Mouse (Mus musculus): ENCODE measurements around the gene Hoxd8.

Gene Hoxd8

DNA sequence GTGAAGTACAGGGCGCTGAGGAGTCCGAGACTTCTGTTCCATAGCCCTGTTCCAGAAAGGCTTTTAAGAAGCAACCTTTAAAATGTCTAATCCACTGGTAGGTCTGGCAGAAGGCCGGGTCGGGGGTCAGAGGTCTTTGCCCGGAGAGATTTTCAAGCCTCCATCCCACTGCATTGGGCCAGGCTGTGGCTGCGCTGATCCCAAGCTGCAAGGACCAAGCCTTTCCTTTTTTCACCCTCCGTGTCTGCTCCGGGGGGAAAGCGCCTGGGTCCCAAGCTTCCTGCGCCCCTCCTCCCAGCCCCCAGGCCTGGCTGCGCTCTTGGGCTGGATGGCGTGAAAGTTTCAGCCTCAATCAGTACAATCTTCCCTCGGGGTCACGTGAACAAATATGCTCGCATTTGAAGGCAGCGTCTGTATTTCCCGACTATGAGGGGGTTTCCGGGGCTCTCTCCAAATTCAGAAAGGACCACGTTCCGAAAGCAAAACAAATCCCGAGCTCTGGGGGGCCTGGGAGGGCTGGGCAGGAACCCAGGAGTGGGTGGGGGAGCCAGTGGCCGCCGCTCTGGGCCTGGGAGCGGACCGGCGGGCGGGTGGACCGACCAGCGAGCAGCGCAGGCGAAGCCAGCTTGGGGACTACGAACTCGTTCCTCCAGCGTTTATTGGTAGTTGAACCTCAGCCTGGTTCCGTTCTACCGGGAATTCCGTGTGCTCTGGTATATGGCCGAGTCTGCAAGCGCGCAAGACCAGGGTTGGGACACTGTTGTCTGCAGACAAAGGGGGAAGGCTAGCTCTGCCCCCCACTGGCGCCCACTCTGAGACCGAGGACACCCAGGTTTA lies 31.7 kb downstream of the Hoxd8 start:
- DNase-seq: peak in 1 of 2 experiments; percentile 17

DNA sequence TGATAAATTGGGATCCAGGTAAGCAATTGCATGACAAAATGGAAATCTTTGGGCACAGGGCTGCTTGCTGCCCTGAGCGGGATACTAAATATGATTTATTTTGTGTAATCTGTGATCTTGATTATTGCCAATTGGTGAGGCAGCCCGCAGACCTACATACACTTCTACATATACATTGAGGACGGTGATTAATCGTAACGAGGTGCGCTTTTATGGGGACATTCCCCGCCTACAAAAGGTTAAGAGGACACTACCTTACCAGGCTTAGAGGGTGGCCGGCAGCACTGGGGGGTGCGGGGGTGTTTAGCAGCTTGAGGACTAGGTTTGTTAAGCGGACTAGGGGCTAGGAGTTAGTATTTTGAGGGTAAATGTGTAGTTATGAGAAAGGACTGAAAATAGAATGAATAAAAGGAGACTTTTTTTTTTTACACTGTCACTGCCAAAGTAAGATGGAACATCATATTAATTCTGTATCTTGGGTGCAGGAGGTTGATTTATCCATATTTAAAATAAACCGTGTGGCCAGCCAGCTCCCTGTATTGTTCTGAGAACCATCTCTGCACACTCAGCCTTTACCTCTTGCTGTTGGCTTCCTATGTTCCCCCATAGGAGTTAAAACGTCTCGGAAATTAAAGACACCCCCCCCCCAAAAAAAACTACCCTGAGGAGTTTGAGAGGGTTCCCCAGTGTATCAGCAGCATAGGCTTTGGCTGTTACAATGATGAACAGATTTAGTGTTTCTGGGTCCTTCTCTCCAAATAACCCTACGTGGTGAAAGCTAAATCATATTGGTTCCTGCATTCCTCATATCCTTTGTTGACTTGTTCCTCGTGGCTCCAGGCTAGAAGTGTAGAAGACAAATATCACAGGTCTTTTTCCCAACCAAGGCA lies 32.5 kb downstream of the Hoxd8 start:
- DNase-seq: peak in 1 of 2 experiments; percentile 13

DNA sequence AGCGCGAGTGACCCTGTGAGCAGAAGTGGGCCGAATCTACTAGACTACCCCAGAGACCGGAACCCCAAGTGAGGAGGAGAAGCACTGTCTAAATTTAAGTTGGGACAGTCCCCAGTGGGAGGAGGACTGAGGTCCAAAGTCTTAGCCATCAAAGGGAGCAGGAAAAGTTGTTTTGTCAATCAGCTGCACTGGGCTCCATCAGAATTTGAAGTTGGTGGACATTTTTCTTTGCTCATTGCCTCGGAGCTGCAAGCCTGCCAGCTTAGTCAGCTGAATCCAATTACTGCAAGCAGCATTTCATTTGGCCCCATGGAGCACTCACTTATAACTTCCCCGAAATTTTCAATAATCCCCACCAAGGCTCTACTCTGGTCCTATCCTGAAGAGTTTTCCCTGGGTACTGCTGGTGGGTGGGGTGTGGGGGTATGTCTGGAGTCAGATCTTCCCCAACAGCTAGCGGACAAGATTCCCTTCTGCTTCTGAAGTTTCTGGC lies 33.2 kb downstream of the Hoxd8 start:
- no peak for DNase-seq

DNA sequence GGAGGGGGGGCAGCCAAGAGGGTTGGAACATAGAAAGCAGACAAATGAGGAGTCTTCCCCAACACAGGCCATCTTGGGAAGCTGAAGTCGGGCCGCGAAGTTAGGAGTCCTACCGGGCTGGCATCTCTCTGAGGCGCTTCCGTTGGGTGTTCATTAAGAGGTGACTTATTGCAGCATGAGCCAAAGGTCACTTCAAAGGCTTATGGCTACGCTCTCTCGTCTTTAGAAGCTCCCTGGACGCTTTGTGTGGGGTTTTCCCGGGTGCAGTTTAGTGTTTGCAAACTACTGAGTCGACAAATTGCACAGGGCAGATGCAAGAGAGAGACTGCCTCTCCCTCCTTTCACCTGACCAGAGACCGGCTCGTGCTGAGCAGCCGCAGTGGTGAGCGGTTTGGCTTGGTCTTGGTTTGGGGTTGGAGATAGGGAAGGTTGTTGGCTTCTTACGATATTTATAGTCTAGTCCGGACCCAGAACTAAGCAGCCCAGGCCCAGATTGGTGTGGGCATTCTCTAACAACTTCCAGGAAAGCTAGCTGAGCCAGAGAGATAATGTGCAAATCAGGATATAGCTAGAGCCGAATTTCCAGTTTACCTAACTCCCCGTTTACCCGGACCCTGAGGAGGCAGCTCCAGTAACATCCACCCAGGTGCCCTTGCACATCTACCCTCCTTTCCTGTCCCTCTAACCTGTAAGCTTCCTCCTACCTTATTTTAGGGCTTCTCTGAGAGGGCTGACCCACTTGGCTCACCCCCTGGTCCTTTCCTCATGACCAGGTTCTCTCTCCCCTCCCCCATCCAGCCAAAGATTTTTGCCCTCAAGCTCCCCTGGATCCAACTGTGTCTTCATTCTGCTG lies 34.4 kb downstream of the Hoxd8 start:
- DNase-seq: peak; percentile 5 to 11

DNA sequence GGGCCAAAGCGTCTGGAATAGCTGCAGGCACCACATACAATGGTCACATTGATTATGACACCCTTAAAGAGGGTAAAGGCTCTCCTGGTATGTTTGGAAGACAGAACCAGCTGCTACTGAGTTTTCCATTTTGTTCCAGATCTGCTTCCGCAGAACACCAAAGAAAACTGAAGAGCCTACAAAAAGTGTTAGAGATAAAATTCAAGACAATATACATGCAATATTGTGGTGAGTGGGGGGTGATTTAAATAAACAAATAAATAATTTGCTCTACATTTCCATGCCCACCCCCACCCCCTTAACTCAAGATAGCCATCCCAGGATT lies 35.0 kb downstream of the Hoxd8 start:
- DNase-seq: no peak

DNA sequence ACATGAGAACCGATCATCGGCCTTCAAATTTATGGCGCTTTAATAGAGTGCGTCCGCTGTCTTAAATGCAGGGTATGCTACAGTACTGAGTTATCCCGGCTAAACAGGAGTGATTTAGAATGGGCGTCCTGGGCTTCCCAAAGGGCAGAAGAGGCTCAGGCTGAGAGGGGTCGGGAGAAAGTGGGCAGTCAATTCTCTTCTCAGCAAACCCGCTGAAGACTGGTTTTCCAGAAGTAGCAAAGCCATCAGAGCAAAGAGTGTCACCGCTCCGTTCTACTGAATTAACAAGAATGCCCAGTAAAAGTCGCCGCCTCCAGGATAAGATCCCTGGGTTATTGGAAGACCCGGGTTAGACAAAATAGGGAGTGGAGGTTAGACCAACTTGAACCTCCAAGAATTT lies 35.5 kb downstream of the Hoxd8 start:
- no peak for DNase-seq

DNA sequence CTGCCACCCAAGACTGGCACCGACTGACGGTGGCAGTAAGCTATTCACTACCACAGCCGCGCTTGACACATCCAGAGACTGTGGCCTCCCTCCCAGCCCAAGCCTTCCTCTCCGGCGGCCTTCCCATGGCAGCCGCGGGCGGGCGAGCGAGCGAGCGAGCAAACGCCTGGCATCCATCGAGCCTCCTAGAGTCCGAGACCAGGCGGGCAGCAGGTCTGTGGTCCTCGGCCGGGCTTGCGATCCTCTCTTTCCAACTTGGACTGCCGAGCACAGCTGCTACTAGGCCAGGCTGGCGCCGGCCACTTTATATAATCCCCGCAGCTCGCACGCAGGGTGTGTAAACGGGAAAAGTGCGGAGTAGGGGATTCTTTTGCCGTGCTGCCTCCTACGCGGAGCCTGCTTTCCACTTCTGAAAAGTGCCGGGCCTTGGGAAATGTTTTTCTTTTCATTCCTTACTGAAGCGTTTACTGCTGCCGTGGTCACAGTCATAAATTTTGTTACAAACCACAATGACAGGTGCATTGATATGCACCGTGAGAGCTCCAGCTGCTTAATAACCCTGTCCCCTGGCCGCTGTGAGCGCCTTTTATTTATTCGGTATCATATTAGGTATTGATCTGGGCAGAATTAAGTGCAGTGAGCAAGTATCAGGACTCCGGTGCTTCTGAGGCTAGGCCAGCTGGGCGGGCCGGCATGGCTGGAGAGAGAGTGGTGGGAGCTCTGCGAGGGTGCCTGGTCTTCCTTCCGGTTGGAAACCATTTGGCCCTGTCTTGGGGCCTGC lies 36.1 kb downstream of the Hoxd8 start:
- DNase-seq: peak; percentile 35 to 42

DNA sequence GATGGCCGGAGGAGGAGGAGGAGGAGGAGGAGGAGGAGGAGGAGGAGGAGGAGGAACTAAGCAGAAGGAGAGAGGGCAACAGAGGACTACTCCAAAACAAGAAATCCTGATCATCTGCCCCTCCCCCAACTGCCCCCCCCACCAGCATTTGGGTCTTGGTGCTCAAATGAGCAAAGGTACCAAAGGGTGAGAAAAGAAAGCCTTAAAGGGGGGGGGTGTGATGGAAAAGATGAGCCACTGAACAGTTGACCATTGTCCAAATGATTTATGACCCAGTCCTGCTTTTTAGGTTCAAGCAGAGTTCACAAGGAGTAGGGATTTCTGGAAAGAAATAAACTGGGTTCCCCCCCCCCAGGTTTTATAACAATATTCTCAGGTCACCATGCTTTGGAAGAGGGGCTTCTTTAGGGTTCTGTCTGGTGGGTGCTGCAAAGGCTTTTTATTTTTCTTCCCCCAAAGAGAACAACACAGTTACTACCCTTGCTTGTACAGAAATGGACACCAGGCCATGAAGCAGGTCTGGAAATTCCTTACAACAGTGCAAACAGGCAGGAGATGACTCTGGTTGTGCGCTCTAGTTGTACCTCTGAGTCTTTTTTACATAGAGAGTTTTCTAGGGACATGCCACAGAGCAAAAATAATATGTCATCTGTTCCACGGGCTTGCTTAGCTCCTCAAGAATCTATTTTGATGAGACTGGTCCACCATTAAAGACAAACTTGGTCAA lies 37.0 kb downstream of the Hoxd8 start:
- no peak for DNase-seq

DNA sequence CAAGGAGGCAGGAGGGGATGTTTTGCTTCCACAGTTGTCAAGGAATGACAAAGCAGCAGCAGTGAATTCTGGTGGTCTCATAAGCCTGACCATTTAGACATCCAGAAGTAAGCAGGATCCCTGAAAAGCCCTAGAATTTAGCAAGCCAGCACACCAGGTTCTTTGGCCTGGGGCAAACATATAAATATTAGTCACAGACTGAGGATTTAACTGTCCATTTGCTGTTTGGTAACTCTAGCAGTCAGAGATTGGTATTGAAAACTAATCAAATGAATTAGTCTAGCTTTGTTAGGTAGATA lies 37.5 kb downstream of the Hoxd8 start:
- no peak for DNase-seq

DNA sequence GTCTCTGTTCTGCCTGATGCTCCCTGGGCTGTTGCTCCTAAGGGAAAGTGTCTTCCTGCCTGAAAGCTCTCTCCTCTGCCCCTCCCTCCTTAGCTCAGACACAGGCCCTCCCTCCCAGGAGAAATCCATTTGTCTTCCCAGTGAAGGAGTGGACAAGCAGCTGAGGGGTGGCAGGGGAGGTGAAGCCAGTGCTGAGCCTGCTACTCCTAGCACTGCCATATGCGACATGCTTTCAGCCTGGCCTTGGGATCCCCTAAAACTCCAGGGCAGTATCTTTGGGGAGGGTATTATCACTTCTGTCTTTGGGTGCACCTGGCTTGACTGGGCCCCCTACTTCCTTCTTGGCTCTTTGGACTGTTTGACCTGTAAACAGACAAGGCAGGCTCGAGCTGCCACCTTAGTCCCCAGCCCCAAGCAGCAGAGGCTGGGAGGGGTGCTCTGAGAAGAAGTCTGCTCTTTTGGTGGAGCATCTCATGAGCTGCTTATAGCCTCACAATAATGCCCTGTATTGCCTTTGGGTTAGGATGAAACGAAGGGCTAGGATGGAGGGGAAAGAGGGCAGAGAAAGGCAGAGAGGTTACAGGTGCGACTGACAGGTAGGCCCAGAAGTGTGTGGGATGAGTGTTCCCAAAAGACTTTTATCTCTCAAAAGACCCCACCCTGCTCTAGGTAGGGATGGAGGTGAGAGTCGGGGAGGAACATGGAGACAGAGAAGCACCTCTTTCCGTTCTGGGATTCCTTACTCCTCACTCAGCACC lies 41.3 kb downstream of the Hoxd8 start:
- DNase-seq: peak in 1 of 2 experiments; percentile 8

DNA sequence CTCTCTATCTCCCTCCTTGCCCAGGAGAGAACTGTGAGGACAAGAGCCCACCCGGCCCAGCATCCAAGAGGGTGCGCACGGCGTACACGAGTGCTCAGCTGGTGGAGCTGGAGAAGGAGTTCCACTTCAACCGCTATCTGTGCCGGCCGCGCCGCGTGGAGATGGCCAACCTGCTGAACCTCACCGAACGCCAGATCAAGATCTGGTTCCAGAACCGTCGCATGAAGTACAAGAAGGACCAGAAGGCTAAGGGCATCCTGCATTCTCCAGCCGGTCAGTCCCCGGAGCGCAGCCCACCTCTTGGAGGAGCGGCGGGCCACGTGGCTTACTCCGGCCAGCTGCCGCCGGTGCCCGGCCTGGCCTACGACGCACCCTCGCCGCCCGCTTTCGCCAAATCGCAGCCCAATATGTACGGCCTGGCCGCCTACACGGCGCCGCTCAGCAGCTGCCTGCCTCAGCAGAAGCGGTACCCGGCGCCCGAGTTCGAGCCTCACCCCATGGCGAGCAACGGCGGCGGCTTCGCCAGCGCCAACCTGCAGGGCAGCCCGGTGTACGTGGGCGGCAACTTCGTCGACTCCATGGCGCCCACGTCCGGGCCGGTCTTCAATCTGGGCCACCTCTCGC lies 42.0 kb downstream of the Hoxd8 start:
- DNase-seq: peak; percentile 10 to 29

DNA sequence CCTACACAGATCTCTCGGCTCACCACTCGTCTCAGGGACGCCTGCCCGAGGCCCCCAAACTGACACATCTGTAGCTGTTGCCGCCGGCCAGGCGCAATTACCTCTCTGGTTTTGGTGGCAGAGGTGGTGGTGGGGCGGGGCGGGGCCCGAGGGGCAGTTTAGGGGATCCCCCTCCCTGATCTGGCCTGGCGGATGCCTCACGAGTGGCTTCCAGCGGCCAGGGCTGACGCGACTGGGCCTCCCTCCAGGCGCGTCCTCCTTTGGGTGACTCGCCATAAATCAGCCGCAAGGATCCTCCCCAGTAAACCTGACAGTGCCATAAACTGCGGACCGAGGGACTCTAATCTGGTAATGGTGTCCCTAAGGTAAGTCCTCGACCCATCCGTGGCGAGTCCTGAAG lies 42.6 kb downstream of the Hoxd8 start:
- peak; percentile 14 to 25 for DNase-seq

DNA sequence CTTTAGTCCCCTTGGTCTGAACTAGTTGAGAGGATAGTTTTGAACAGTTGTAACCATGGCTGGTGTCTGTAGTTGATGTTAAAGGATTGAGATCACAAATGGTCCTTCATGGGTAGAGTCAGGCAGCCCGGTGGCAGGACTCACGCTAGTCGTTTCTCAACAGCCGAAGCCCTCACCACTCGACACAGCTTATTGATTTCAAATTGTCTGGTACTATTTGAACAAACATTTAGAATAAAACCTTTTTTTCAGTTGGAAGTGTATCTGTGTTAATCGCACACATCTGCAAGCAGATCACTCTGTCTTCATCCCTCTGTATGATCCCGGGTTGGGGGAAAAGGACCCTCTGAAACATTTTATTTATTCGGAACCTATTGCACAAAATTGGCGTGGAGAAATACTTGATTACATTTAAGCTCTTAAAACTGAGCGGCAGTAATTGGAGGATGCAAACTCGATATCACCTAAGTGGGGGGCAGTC lies 43.3 kb downstream of the Hoxd8 start:
- peak; percentile 10 to 40 for DNase-seq

DNA sequence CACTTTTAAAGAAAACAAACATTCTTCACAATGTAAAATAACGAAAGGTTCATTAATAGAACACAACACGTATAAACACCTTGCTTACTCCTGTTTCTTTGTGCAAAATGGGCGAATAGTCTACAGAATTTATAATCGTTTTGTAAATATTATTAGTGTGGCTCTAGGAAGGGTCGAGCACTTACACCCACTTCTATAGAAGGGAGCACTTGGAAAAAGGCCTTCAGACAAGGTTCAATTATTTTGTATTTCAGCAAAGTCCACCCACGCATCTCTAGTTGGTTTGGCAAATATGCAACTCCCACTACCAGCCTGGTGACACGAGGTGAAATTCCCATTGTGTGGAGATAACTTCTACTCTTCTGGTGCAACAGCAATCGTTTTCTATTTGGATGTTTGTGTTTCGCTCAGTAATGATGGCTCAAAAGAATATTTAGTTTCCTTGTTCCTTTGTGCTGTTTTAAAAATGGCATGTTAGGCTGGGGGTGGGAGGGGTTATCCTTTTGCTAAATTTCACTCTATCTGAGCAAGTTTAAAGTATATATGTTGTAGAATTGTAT lies 44.1 kb downstream of the Hoxd8 start:
- peak in 1 of 2 experiments; percentile 48 for DNase-seq

DNA sequence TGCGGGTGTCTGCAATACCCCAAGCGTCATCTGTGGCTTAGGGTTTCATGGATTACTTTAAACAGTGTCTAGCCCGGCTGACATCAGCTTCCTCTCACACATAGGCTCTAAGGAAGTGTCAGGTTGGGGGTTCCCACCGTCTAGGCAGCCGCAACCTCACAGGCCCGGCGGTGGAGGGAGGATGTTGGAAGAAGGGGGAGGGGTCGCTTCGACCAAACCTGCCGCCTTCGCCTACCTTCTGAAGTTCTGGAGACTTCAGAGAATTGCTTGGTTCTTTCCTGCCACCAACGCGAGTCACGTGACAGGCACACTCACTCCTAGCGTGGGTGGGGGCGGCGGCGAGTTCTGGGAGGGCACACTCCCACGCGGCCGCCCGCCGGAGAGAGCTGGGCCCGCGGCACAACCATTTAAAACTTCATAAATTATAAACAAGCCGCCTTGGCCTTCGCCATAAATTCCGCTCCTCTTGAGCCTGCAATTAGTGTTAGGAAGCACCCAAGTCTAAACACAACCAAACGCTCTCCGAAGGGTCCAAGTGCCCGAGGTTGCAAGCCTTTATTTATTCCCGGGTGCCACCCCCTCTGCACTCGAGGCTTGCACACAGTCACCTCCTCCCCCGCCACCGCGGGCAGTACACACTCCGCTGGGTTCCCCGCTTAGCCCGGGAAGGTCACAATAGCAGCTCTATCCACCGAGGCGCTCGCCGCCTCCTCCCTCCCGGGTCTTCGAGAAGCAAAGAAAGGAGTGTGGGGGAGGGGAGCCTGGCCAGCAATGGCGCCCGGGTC lies 45.1 kb downstream of the Hoxd8 start:
- DNase-seq: peak; percentile 53 to 54

DNA sequence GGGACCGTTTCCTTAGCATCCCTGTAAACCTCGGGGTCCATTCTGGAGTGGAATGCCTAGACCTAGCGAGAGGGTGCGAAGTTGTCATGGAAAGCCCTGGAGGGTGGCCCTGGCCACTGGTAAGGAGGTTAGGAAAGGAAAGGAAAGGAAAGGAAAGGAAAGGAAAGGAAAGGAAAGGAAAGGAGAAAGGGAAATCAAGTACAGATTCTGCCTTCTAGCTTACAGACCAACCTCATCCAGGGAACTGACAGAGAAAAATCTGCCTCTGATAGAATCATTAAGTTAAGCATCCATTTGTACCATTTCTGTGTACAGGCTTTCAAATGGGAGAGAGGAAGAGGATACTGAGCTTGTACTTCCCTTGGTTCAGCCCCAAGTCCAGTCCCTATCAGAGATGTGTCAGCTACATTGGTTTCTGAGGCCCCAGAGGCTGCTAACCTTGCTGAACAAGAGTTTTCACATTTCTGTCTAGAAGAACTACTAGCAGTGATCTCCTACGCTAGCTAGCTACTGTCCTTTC lies 46.4 kb downstream of the Hoxd8 start:
- DNase-seq: peak in 1 of 2 experiments; percentile 4

DNA sequence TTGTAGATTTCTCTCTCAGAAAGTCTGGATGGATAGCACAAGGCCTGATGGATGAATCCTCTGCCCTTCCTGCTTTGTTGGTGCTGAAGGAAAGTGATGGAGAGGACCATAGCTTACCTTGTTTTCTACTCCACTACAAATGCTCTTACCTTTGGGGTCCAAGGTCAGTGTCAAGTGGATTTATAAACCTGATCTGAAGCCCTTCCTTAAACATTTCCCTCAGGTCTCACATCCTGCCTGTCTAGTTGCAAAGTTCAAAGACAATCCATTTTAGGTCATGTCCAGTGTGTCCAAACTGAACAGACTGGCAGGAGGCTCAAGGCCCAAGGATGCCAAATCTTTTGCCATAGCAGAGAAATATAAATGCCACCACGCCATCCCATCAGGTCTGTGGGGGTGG lies 47.4 kb downstream of the Hoxd8 start:
- DNase-seq: peak in 1 of 2 experiments; percentile 2

DNA sequence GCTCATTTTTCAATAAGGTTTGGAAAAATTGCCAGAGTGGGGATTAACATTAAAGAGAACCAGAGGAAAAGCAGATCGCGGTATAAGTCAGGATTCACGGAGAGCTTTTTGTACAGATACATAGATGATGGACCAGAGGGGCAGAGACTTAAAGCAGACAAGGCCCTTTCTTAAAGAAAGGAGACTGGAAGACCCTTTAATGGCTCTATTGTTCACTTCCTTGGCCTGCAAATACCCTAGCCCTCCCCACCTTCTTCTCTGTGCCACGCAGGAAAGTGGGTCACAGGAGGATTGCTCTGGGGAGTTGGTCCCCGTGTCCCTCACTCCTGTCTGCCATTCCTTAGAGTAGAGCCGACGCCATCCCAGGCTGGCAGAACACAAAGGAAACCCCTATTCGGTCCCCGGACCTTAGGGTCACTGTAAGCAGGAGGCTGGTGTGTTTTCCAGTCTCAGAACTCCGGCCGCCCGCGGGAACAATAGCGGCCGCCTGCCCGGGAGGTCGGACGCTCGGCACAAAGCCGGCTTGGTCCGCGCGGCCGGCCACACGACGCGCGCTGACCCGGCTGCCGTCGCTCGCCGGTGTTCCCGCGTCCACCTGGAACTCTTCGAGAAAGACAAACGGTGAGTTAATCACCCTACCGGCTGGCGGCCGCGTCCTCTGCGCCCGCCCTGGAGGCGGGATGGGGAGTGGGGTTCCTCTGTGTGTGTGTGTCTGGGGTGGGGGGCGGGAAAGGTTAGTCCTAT lies 48.2 kb downstream of the Hoxd8 start:
- DNase-seq: peak in 1 of 2 experiments; percentile 4

Measured in cerebellum, postnatal 10 days (tissue).